Mouse (Mus musculus) hindbrain, embryonic 11.5 days (tissue): ENCODE measurements around the gene Ilf3. TPM values are rescaled to one million over a fixed set of nuclear protein-coding genes. Genes with fewer than 3 reads are reported as not detected.

ENCODE experiments used
- ATAC-seq: fragments of 200-750 bp; cut with Nextera tagmentation; 2 replicates; pipeline ENCODE4 v1.8.0; 2017; ENCODE audit warnings: mild to moderate bottlenecking, moderate TSS enrichment, moderate library complexity; ENCODE audit not compliant: low FRiP score
- DNase-seq: peaks from one replicate; pipeline ENCODE4 v3.0.0-alpha.2; 2015; ENCODE audit warnings: low spot score
- H3K27ac ChIP-seq: fragments of 300-500 bp; sonication (generic); 2 replicates; pipeline ENCODE4 v1.5.1; 2014; ENCODE audit warnings: mild to moderate bottlenecking, low read depth, low read length
- H3K27me3 ChIP-seq: fragments of 300-500 bp; sonication (generic); 2 replicates; pipeline ENCODE4 v1.6.1; 2014; ENCODE audit warnings: mild to moderate bottlenecking, low read length, moderate library complexity, mixed read lengths; ENCODE audit not compliant: control insufficient read depth, insufficient read depth
- H3K36me3 ChIP-seq: fragments of 300-500 bp; sonication (generic); 2 replicates; pipeline ENCODE4 v1.6.1; 2014; ENCODE audit warnings: mild to moderate bottlenecking, low read length, moderate library complexity, mixed read lengths; ENCODE audit not compliant: control insufficient read depth, insufficient read depth
- H3K4me1 ChIP-seq: fragments of 300-500 bp; sonication (generic); replicated peaks from 2 replicates; pipeline ENCODE4 v1.6.1; 2014; ENCODE audit warnings: low read length, mixed read lengths; ENCODE audit not compliant: control insufficient read depth, insufficient read depth
- H3K4me2 ChIP-seq: fragments of 300-500 bp; sonication (generic); replicated peaks from 2 replicates; pipeline ENCODE4 v1.6.1; 2014; ENCODE audit warnings: mild to moderate bottlenecking, low read depth, low read length
- H3K4me3 ChIP-seq: fragments of 300-500 bp; sonication (generic); 2 replicates; pipeline ENCODE4 v1.5.1; 2014; ENCODE audit warnings: low read depth, low read length
- H3K9ac ChIP-seq: fragments of 300-500 bp; sonication (generic); 2 replicates; pipeline ENCODE4 v1.6.1; 2014; ENCODE audit warnings: low read depth, low read length
- H3K9me3 ChIP-seq: fragments of 300-500 bp; sonication (generic); 2 replicates; pipeline ENCODE4 v1.6.1; 2016; ENCODE audit warnings: low read length; ENCODE audit not compliant: control insufficient read depth
- WGBS: fragments of 180-500 bp; shearing (Covaris S2); extraction: QIAGEN DNeasy Blood & Tissue Kit; methylation state at CpG from one replicate; pipeline ENCODE4 v1.1.7; 2014; 5-methylcytosine and 5-hydroxymethylcytosine counted together
- polyA plus RNA-seq: library from polyadenylated mRNA; unstranded; fragments of >200 nt; fragmentation: Nextera tagmentation; extraction: Ambion mirVana; gene quantifications from 2 replicates; pipeline ENCODE4 v1.2.1, GENCODE M21; 2014

Ilf3 gene
- polyA plus RNA-seq, 1 experiment from 2014 or later, result 232 TPM

DNA sequence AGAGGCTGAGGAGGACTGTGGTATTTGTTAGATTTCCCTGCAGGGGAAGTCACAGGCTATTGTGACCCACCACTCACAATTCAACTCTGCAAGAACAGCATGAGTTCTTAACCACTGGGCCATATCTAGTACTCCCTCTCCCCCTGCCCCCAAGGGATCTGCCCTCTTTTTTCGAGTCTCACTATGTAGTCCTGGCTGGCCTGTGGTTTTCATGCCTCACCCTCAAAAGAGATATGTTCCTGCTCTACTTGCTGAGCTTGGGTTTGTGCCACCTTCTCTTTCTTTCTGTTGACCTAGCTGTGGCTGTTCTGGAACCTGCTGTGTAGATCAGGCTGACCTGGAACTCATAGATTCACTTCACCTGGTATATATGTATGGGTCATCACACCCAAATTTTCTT, 4.8 kb downstream of the Ilf3 start:
- WGBS, result 65% methylated on average over 1 of the region's 1 CpGs
- DNase-seq (no peak), ATAC-seq (no peak)
- Histone ChIP-seq H3K4me1 (peaks cover 2% of the 10 kb centered on the region; the same call in 1 of the 2 replicates), H3K27ac (no peak overlapping the region), H3K9me3 (no peaks in the 10 kb centered on the region), H3K4me3 (no peak overlapping the region), H3K27me3 (no peaks in the 10 kb centered on the region), H3K4me2 (no peak overlapping the region), H3K9ac (no peak overlapping the region), H3K36me3 (no peaks in the 10 kb centered on the region)

- Histone ChIP-seq H3K27me3 (no peaks in the 10 kb centered on the region), H3K4me2 (no peak overlapping the region), H3K36me3 (0 out of 2 replicates have a peak, but pooled peaks cover 2% of the 10 kb centered on the region), H3K4me3 (no peak overlapping the region), H3K4me1 (no peaks in the 10 kb centered on the region), H3K9ac (no peak overlapping the region), H3K9me3 (no peaks in the 10 kb centered on the region), H3K27ac (no peak overlapping the region)
- WGBS, result 82% methylated on average over 3 of the region's 3 CpGs
- no peak for ATAC-seq
- no peak for DNase-seq
Measured at GRCm38 (mm10) chr9:21379195-21379594, 11.5 kb downstream of the Ilf3 start.

DNA sequence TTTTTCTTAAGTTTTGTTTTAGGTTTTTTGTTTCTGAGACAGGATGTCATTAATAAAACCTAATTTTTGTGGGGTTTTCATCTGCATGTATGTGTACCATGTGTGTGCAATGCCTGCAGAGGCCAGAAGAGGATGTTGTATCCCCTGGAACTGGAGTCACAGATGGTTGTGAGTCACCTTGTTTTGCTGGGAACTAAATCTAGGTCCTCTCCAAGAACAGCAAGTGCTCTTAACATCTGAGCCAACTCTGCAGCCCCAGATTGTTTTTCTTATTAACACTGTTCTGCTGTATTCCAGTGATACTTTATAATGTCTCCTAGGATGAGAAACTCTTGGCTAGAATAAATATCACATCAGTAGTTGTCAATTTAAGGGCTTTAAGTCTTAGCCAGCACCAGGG, 13.2 kb downstream of the Ilf3 start:
- DNase-seq, result no peak
- H3K36me3 ChIP-seq, result 0 out of 2 replicates have a peak, but pooled peaks cover 2% of the 10 kb centered on the region
- no peak overlapping the region for H3K4me2 ChIP-seq
- no peak overlapping the region for H3K4me3 ChIP-seq
- H3K27ac ChIP-seq, result no peak overlapping the region
- no peak for ATAC-seq
- H3K9ac ChIP-seq, result no peak overlapping the region
- no peaks in the 10 kb centered on the region for H3K4me1 ChIP-seq
- H3K9me3 ChIP-seq, result no peaks in the 10 kb centered on the region
- H3K27me3 ChIP-seq, result no peaks in the 10 kb centered on the region

- DNase-seq (no peak), ATAC-seq (no peak)
- Histone ChIP-seq H3K27ac (no peak overlapping the region), H3K4me1 (no peaks in the 10 kb centered on the region), H3K4me3 (no peak overlapping the region), H3K27me3 (no peaks in the 10 kb centered on the region), H3K36me3 (0 out of 2 replicates have a peak, but pooled peaks cover 4% of the 10 kb centered on the region), H3K4me2 (no peak overlapping the region), H3K9ac (no peak overlapping the region), H3K9me3 (no peaks in the 10 kb centered on the region)
Measured at GRCm38 (mm10) chr9:21383966-21384365, 16.3 kb downstream of the Ilf3 start.

DNA sequence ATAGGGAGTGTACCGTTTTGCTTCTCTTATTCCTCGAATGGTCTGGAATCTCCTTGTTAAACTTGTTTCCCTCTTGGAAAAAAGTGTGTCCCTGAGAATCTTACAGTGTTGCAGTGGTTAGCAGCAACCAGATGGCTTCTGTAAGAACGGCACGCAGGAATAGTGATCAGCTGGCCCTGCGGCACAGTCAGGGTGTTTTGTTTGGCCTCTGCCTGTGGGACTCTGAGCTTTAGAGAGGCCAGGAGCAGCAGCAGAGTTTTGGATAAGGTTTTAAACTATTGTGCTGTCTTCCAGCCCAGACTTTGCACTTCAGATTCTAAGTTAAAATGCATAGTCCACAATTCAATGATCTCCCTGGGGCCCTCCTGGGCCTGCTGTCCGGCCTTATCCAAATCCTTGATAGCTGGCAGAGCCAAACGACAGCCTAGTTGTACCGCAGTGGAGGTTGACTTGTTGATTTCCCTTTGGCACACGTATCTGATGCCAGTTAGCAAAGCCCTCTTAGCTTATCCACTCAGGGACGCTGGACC, 25.0 kb downstream of the Ilf3 start:
- ATAC-seq (no peak), DNase-seq (no peak)
- peaks cover 25% of the 10 kb centered on the region for H3K36me3 ChIP-seq

DNA sequence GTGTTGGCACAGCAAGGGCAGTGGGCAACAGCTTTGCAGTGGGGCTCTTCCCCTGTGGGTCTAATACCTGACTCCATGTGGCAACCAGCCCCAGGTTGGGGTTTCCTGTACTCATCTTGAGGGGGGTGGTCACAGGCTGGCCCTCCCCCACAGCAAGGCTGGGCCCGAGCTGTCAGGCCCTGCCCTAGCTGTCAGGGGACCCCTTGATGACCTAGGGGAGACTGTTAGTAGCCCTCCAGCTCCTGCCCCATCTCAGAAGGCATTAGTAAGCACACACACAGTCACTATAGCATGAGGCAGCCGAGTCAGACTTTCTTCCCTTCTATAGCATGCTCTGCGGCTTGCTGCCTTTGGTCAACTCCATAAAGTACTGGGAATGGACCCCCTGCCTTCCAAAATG, 28.0 kb downstream of the Ilf3 start:
- no peak overlapping the region for H3K9ac ChIP-seq
- WGBS, result 89% methylated on average over 3 of the region's 3 CpGs
- no peak overlapping the region for H3K4me3 ChIP-seq
- H3K9me3 ChIP-seq, result no peaks in the 10 kb centered on the region
- DNase-seq, result no peak
- ATAC-seq, result no peak
- peaks cover 30% of the 10 kb centered on the region for H3K36me3 ChIP-seq
- no peak overlapping the region for H3K27ac ChIP-seq
- no peaks in the 10 kb centered on the region for H3K27me3 ChIP-seq
- no peaks in the 10 kb centered on the region for H3K4me1 ChIP-seq
- no peak overlapping the region for H3K4me2 ChIP-seq

More for the DNA sequence above, 25.0 kb downstream of the Ilf3 start:
- 91% methylated on average over 10 of the region's 10 CpGs for WGBS
- Histone ChIP-seq H3K9me3 (no peaks in the 10 kb centered on the region), H3K4me2 (no peak overlapping the region), H3K27me3 (no peaks in the 10 kb centered on the region), H3K4me3 (no peak overlapping the region), H3K4me1 (no peaks in the 10 kb centered on the region), H3K9ac (no peak overlapping the region), H3K27ac (no peak overlapping the region)

DNA sequence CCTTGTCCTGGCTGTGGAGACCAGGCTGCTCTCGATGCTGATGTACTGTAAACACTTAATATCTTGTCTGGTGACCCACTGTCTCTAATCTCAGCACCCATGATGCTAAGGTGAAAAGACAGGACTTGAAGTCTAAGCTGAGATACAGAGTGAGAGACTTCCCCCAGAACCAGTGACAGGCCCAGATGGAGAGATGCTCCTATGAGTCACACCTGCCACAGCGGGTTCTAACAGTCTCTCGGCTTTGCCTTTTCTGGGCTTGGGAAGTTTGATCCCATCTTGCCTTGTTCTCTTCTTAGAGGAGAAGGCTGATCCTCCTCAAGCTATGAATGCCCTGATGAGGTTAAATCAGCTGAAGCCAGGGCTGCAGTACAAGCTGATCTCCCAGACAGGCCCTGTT, 29.5 kb downstream of the Ilf3 start:
- WGBS, result 96% methylated on average over 3 of the region's 3 CpGs
- peaks cover 30% of the 10 kb centered on the region for H3K36me3 ChIP-seq
- H3K27ac ChIP-seq, result no peak overlapping the region
- H3K9ac ChIP-seq, result no peak overlapping the region
- H3K4me1 ChIP-seq, result no peaks in the 10 kb centered on the region
- no peaks in the 10 kb centered on the region for H3K9me3 ChIP-seq
- no peak for ATAC-seq
- no peaks in the 10 kb centered on the region for H3K27me3 ChIP-seq
- no peak overlapping the region for H3K4me3 ChIP-seq
- DNase-seq, result no peak
- no peak overlapping the region for H3K4me2 ChIP-seq

DNA sequence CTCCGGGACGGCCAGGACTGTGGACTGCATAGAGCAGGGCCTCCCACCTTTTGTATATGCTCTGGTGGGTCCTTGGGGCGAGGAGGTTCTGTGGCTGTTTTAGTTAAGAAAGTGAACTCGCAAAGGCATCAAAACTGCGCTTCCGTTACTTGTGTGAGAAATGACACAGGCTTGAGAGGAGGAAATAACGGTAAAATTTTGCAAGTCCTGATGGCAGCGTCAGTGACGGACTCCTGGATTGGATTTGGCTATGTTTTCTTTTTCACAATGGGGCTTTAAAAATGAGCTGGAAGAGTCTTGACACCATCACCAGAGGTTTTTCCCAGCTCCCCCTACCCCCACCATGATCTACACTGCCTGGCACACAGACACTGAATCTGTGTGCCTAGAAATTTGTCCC, 33.4 kb downstream of the Ilf3 start:
- Histone ChIP-seq H3K4me3 (no peak overlapping the region), H3K9ac (no peak overlapping the region), H3K4me1 (no peaks in the 10 kb centered on the region), H3K27ac (no peak overlapping the region), H3K27me3 (no peaks in the 10 kb centered on the region), H3K36me3 (peaks cover 44% of the 10 kb centered on the region), H3K9me3 (no peaks in the 10 kb centered on the region), H3K4me2 (no peak overlapping the region)
- ATAC-seq (no peak), DNase-seq (no peak)
- 94% methylated on average over 9 of the region's 9 CpGs for WGBS

GRCm38 (mm10) chr9:21402764-21403253, 35.1 kb downstream of the Ilf3 start:
- ATAC-seq (no peak), DNase-seq (no peak)
- H3K27ac ChIP-seq, result no peak overlapping the region
- no peaks in the 10 kb centered on the region for H3K27me3 ChIP-seq
- H3K4me3 ChIP-seq, result no peak overlapping the region
- no peak overlapping the region for H3K9ac ChIP-seq
- no peak overlapping the region for H3K4me2 ChIP-seq
- peaks cover 41% of the 10 kb centered on the region for H3K36me3 ChIP-seq
- WGBS, result 96% methylated on average over 11 of the region's 11 CpGs
- H3K4me1 ChIP-seq, result no peaks in the 10 kb centered on the region
- no peaks in the 10 kb centered on the region for H3K9me3 ChIP-seq
